Mouse (Mus musculus): ENCODE data around the gene Pcp2.

DNA sequence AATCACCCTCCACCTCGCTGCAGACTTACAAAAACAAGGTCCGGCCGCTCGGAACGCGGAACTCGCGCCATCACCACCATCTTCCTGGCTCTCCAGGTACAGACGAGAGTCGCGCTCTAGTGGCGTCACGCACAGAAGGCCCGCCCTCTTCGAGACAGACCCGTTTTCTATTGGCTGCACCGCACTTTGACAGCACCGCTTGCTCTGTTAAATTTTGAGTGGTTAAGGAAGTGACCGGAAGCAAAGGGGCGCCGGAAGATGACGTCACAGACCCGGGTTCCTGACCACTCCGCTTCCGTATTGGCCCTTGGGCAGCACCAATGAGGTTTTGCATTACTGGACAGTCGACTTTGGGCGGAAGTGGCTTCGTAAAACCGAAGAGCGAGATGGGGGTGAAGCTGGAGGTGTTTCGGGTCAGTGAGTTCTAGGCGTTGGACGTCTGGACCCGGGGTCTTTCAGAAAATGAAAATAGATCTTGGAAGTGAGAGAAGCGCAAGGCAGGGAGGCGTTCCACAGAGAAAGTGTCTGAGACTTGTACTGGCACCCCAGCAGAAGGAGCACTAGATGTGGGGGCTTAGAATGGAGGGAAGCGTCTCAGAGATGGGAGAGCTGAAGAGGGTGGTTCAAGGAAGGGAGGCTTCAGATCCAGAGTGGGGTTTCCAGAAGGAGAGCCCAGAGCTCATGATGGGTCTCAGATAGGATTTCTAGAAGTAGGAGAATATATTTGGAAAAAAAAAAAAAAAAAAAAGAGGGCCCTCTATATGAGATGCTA, 4.0 kb downstream of the Pcp2 start, which contains the start of the genes Xab2 and Pet100:
- TF ChIP-seq NELFE (IDR thresholded peaks at IDR 0.05; ENCODE audit: low read depth, low read length) (peak; percentile 60), EP300 (IDR thresholded peaks at IDR 0.05; ENCODE audit: low read depth in 1 of 2, low read length in 2 of 2) (no peak), RCOR1 (IDR thresholded peaks at IDR 0.05; ENCODE audit: low read depth, low read length) (no peak)
